Mouse (Mus musculus): ENCODE results near the gene Vstm5. TPM values are rescaled to one million over a fixed set of nuclear protein-coding genes. Genes with fewer than 3 reads are reported as not detected.
"Not testable (repeated sequence)": the region's sequence is repeated elsewhere in the genome, so short reads cannot be mapped to it uniquely, and the experiment has no call there.

Gene Vstm5
- polyA plus RNA-seq, 1 experiment from 2014 or later: 2.3 TPM

DNA sequence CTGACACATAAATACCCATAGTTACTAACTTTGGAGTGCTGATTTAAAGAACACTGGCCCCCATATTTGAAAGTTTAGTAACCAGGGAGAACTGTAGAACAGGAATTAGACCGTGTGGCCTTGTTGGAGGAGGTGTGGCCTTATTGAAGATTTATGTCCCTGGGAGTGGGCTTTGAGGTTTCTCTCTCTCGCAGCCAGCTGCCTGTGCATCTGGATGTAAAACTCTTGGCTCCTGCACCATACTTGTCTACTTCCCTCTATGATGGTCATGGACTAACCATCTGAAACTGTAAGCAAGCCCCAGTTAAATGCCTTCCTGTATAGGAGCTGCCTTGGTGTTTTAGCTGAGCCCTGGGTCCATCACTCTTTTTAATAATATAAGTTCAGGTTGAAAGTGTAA is 59.6 kb downstream of the Vstm5 start:
- H3K9ac ChIP-seq (ENCODE audit: low read length): no peak overlapping the region
- H3K36me3 ChIP-seq (ENCODE audit: control insufficient read depth, insufficient read depth, low read length): no peaks in the 10 kb centered on the region
- no peaks in the 10 kb centered on the region for H3K9me3 ChIP-seq (ENCODE audit: control insufficient read depth, low read length)
- no peaks in the 10 kb centered on the region for H3K27me3 ChIP-seq (ENCODE audit: control insufficient read depth, insufficient read depth, low read length)
- H3K27ac ChIP-seq (ENCODE audit: low read depth, low read length): no peak overlapping the region
- 75% methylated on average over 2 of the region's 2 CpGs for WGBS
- ATAC-seq (replicated peaks; ENCODE audit: low FRiP score) (no peak), DNase-seq (ENCODE audit: low spot score) (no peak)
- no peak overlapping the region for H3K4me2 ChIP-seq (ENCODE audit: low read depth, low read length, severe bottlenecking)
- no peak overlapping the region for H3K4me3 ChIP-seq (ENCODE audit: low read depth, low read length)
- H3K4me1 ChIP-seq (replicated peaks; ENCODE audit: control insufficient read depth, insufficient read depth, low read length): no peaks in the 10 kb centered on the region

DNA sequence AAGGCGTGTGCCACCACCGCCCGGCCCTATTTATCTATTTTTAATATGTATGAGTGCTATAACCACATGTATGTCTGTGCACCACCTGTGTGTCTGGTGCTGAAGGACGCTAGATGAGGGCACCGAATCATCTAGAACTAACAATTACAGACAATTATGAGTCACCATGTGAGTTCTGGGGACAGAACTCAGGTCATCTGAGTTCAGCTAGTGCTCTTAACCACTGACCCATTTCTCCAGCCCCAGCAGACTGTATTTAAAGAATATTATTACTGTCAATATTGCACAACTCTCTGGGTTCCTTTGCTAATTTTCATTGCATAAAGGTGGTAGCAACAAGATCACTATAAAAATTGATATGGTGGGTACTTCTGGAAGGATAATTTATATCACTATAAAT is 61.2 kb downstream of the Vstm5 start:
- 86% methylated on average over 5 of the region's 5 CpGs for WGBS
- H3K36me3 ChIP-seq (ENCODE audit: control insufficient read depth, insufficient read depth, low read length): no peaks in the 10 kb centered on the region
- ATAC-seq (replicated peaks; ENCODE audit: low FRiP score) (no peak), DNase-seq (ENCODE audit: low spot score) (no peak)
- H3K9me3 ChIP-seq (ENCODE audit: control insufficient read depth, low read length): no peaks in the 10 kb centered on the region
- no peak overlapping the region for H3K9ac ChIP-seq (ENCODE audit: low read length)
- H3K27ac ChIP-seq (ENCODE audit: low read depth, low read length): no peak overlapping the region
- H3K27me3 ChIP-seq (ENCODE audit: control insufficient read depth, insufficient read depth, low read length): no peaks in the 10 kb centered on the region
- H3K4me1 ChIP-seq (replicated peaks; ENCODE audit: control insufficient read depth, insufficient read depth, low read length): no peaks in the 10 kb centered on the region
- H3K4me2 ChIP-seq (ENCODE audit: low read depth, low read length, severe bottlenecking): no peak overlapping the region
- H3K4me3 ChIP-seq (ENCODE audit: low read depth, low read length): no peak overlapping the region

DNA sequence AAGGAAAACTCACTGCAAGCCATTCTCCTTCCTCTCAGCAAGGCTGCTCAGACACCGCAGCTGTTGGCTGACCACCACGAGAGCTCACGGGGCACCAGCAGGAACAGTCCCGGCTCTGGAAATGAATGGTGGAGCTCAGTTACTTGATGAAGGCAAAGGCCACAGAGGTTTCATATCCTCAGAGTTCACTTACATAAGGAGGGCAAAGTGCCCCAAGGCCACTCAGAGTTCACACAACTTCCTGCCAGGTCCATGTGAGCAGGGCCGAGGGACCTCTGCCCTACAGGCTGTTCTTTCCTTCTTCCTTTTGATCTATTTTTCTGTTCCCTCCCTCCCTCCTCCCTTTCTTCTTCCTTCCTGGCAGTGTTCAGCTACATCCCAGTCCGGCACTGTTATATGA is 62.6 kb downstream of the Vstm5 start:
- no peak overlapping the region for H3K4me3 ChIP-seq (ENCODE audit: low read depth, low read length)
- no peaks in the 10 kb centered on the region for H3K4me1 ChIP-seq (replicated peaks; ENCODE audit: control insufficient read depth, insufficient read depth, low read length)
- H3K27me3 ChIP-seq (ENCODE audit: control insufficient read depth, insufficient read depth, low read length): no peaks in the 10 kb centered on the region
- no peak for ATAC-seq (replicated peaks; ENCODE audit: low FRiP score)
- H3K9me3 ChIP-seq (ENCODE audit: control insufficient read depth, low read length): no peaks in the 10 kb centered on the region
- H3K36me3 ChIP-seq (ENCODE audit: control insufficient read depth, insufficient read depth, low read length): no peaks in the 10 kb centered on the region
- no peak for DNase-seq (ENCODE audit: low spot score)
- WGBS: 66% methylated on average over 6 of the region's 6 CpGs
- H3K4me2 ChIP-seq (ENCODE audit: low read depth, low read length, severe bottlenecking): no peak overlapping the region
- H3K27ac ChIP-seq (ENCODE audit: low read depth, low read length): no peak overlapping the region
- H3K9ac ChIP-seq (ENCODE audit: low read length): no peak overlapping the region

DNA sequence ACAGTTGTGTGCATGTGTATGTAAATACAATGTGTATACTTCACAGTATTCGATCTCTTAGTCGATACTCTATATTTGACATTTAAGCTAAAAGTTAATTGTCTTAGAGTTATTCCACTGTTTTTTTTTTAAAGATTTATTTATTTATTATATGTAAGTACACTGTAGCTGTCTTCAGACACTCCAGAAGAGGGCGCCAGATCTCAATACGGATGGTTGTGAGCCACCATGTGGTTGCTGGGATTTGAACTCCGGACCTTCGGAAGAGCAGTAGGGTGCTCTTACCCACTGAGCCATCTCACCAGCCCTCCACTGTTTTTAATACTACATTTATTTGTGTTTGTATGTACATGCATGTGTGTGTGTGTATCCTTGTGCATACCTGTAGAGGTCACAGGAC is 63.2 kb downstream of the Vstm5 start:
- H3K9ac ChIP-seq (ENCODE audit: low read length): not testable (repeated sequence)

DNA sequence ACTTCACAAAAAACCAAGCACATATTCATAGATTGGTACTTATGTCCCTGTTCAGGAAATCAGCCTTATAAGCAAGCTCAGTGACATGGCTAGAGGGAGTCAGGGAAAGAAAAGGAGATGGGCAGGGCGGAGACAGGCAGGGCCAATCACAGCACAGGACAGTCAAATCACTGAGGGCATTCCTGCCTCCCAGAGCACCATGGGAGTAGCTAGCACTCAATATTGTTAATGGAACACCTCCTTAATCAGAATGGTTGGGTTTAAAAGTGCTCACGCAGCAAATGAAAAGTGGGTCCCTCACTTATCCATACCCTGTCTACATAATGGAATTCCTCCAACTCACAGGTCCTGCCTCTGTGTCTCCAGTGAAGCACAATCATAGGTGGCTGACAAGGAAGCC is 64.0 kb downstream of the Vstm5 start:
- H3K9me3 ChIP-seq (ENCODE audit: control insufficient read depth, low read length): no peaks in the 10 kb centered on the region
- peaks cover 4% of the 10 kb centered on the region; the same call in 1 of the 2 replicates for H3K4me1 ChIP-seq (replicated peaks; ENCODE audit: control insufficient read depth, insufficient read depth, low read length)
- DNase-seq (ENCODE audit: low spot score): no peak
- WGBS: 69% methylated on average over 2 of the region's 2 CpGs
- no peak overlapping the region for H3K4me2 ChIP-seq (ENCODE audit: low read depth, low read length, severe bottlenecking)
- H3K27ac ChIP-seq (ENCODE audit: low read depth, low read length): no peak overlapping the region
- H3K27me3 ChIP-seq (ENCODE audit: control insufficient read depth, insufficient read depth, low read length): no peaks in the 10 kb centered on the region
- ATAC-seq (replicated peaks; ENCODE audit: low FRiP score): no peak
- no peak overlapping the region for H3K4me3 ChIP-seq (ENCODE audit: low read depth, low read length)
- H3K9ac ChIP-seq (ENCODE audit: low read length): no peak overlapping the region
- H3K36me3 ChIP-seq (ENCODE audit: control insufficient read depth, insufficient read depth, low read length): no peaks in the 10 kb centered on the region

More for the DNA sequence above, 63.2 kb downstream of the Vstm5 start:
- WGBS: 78% methylated on average over 6 of the region's 6 CpGs
- not testable (repeated sequence) for H3K27me3 ChIP-seq (ENCODE audit: control insufficient read depth, insufficient read depth, low read length); DNase-seq (ENCODE audit: low spot score); H3K27ac ChIP-seq (ENCODE audit: low read depth, low read length); H3K4me1 ChIP-seq (replicated peaks; ENCODE audit: control insufficient read depth, insufficient read depth, low read length); H3K9me3 ChIP-seq (ENCODE audit: control insufficient read depth, low read length); H3K36me3 ChIP-seq (ENCODE audit: control insufficient read depth, insufficient read depth, low read length); H3K4me3 ChIP-seq (ENCODE audit: low read depth, low read length); ATAC-seq (replicated peaks; ENCODE audit: low FRiP score); H3K4me2 ChIP-seq (ENCODE audit: low read depth, low read length, severe bottlenecking)

DNA sequence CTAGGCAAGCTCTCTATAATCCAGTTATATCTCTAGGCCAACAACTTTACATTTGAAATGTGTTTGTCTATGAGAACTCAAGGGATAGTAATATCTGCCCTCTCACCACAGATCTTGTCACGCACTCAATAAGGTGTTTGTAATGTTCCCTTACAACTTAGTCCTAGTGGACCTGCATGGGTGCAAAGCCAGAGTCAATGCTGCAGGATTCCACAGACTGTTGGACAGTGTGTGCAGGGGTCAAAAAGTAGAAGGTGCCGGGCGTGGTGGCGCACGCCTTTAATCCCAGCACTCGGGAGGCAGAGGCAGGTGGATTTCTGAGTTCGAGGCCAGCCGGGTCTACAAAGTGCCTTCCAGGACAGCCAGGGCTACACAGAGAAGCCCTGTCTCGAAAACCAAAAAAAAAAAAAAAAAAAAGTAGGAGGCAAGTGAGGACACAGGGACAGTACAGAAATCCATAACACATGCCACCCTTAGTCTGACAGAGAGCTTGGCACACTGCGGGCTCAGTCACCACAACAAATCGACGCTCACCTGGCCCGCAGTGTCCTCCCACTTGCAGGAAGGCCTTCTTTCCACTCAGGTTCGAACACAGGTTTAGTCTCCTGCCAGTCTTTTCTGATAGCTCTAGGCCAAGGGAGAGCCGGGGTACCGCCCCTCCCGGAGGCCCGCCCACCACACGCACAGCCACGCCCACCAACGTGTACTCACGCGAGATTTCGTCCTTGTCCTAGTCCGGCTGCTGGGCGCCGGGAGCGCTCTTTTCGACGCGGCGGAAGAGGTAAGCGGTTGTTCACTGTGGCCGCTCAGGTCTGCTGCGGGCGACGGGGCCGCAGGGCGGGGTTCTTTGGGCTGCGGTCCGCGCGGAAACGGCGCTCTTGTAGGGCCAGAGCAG is 66.9 kb downstream of the Vstm5 start, which contains the start of gene Taf1d:
Gene Taf1d (plus strand): TSS at position 712 of the 895 bp plus-strand sequence.
- ATAC-seq (replicated peaks; ENCODE audit: low FRiP score): peak; percentile 99
- 13% methylated on average over 45 of the region's 45 CpGs for WGBS

DNA sequence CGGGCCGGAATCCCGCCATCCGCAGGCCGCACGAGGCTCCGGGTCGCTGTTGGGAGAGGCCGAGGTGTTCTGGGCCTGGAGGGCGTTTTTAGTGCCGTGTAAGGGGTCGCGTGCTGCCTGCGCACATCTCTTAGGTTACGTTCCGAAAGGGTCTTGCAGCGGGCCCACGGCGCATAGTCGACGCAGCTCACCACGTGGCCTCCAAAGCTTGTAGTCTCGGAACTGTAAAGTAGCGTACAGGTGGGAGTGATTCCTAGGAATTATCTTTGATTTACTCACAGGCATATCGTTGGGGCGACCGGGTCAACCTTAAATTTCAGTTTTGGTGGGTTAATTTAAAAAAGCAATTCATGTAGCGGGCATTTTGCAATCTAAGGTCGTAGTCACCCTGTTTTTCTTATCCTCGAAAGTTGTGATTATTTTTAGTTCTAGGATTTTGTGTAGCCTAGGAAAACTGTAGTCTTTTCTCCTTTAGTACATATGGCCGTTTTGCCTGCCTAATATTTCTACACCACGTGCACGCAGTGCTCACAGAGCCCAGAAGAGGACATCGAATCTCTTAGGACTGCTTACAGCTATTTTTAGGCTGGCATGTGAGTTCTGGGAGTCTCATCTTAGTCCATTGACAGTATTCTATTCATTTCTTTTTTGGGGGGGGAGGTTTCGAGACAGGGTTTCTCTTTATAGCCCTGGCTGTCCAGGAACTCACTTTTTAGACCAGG is 67.7 kb downstream of the Vstm5 start, which contains the start of gene 4931406C07Rik:
Gene 4931406C07Rik (minus strand): TSS at position 51 of the 722 bp plus-strand sequence.
- under 1% methylated on average over 35 of the region's 35 CpGs for WGBS

More for the DNA sequence above, 66.9 kb downstream of the Vstm5 start, which contains the start of gene Taf1d:
- Histone ChIP-seq H3K36me3 (ENCODE audit: control insufficient read depth, insufficient read depth, low read length) (peaks cover 11% of the 10 kb centered on the region), H3K4me2 (ENCODE audit: low read depth, low read length, severe bottlenecking) (peak within 1 kb of the TSS; percentile 85), H3K9ac (ENCODE audit: low read length) (peak within 1 kb of the TSS; percentile 91), H3K4me1 (replicated peaks; ENCODE audit: control insufficient read depth, insufficient read depth, low read length) (peaks cover 11% of the 10 kb centered on the region; the same call in 1 of the 2 replicates), H3K4me3 (ENCODE audit: low read depth, low read length) (peak within 1 kb of the TSS; percentile 70), H3K27ac (ENCODE audit: low read depth, low read length) (peak within 1 kb of the TSS; percentile 84), H3K9me3 (ENCODE audit: control insufficient read depth, low read length) (no peaks in the 10 kb centered on the region), H3K27me3 (ENCODE audit: control insufficient read depth, insufficient read depth, low read length) (no peaks in the 10 kb centered on the region)
- peak; percentile 98 for DNase-seq (ENCODE audit: low spot score)

DNA sequence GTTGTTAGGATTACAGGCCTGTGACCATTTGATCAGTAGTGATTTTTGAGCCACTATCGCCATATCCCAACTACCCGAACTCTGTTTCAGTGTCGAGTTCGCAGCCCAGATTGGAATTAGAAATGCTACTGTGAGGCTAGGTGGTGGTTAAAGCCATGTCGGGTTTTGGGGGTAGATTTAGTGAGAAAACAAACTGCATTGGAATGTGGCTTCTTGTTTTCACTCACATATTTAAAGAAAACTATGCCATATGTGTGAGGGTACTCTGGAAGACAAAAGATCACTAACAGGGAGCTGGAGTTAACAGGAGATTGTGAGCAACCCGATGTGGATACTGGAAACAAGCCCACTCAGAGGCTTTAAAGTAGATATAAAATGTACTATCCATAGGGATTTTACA is 68.4 kb downstream of the Vstm5 start:
- H3K9me3 ChIP-seq (ENCODE audit: control insufficient read depth, low read length): no peaks in the 10 kb centered on the region
- H3K27me3 ChIP-seq (ENCODE audit: control insufficient read depth, insufficient read depth, low read length): no peaks in the 10 kb centered on the region
- H3K4me3 ChIP-seq (ENCODE audit: low read depth, low read length): peak overlapping the region; percentile 70
- no peak overlapping the region for H3K27ac ChIP-seq (ENCODE audit: low read depth, low read length)
- peaks cover 11% of the 10 kb centered on the region; the same call in 1 of the 2 replicates for H3K4me1 ChIP-seq (replicated peaks; ENCODE audit: control insufficient read depth, insufficient read depth, low read length)
- peaks cover 16% of the 10 kb centered on the region for H3K36me3 ChIP-seq (ENCODE audit: control insufficient read depth, insufficient read depth, low read length)
- ATAC-seq (replicated peaks; ENCODE audit: low FRiP score): no peak
- WGBS: 10% methylated on average over 6 of the region's 6 CpGs
- peak overlapping the region; percentile 85 for H3K4me2 ChIP-seq (ENCODE audit: low read depth, low read length, severe bottlenecking)
- H3K9ac ChIP-seq (ENCODE audit: low read length): peak overlapping the region; percentile 91
- DNase-seq (ENCODE audit: low spot score): no peak

More for the DNA sequence above, 67.7 kb downstream of the Vstm5 start, which contains the start of gene 4931406C07Rik:
- H3K9ac ChIP-seq (ENCODE audit: low read length): peak within 1 kb of the TSS; percentile 91
- DNase-seq (ENCODE audit: low spot score) (no peak), ATAC-seq (replicated peaks; ENCODE audit: low FRiP score) (peak; percentile 85)
- no peaks in the 10 kb centered on the region for H3K9me3 ChIP-seq (ENCODE audit: control insufficient read depth, low read length)
- peak within 1 kb of the TSS; percentile 85 for H3K4me2 ChIP-seq (ENCODE audit: low read depth, low read length, severe bottlenecking)
- peak within 1 kb of the TSS; percentile 84 for H3K27ac ChIP-seq (ENCODE audit: low read depth, low read length)
- H3K4me3 ChIP-seq (ENCODE audit: low read depth, low read length): peak within 1 kb of the TSS; percentile 70
- H3K4me1 ChIP-seq (replicated peaks; ENCODE audit: control insufficient read depth, insufficient read depth, low read length): peaks cover 11% of the 10 kb centered on the region; the same call in 1 of the 2 replicates
- H3K27me3 ChIP-seq (ENCODE audit: control insufficient read depth, insufficient read depth, low read length): no peaks in the 10 kb centered on the region
- H3K36me3 ChIP-seq (ENCODE audit: control insufficient read depth, insufficient read depth, low read length): peaks cover 11% of the 10 kb centered on the region
